Mouse (Mus musculus) heart, adult 2 months (tissue): Measurements from ENCODE around the gene Olfr10. TPM values are rescaled to one million over a fixed set of nuclear protein-coding genes. Genes with fewer than 3 reads are reported as not detected.

Experiments
- DNase-seq, 2 experiments: peaks; one replicate each; pipeline ENCODE4 v3.0.0; 2021
- H3K27ac ChIP-seq: fragments of 200-600 bp; 2 replicates; pipeline ENCODE4 v1.8.1; 2022
- H3K27me3 ChIP-seq: fragments of 200-500 bp; 2 replicates; pipeline ENCODE4 v1.6.1; 2012; ENCODE audit warnings: mild to moderate bottlenecking, low read length, inconsistent platforms, mixed read lengths; ENCODE audit not compliant: control insufficient read depth, insufficient read depth
- H3K36me3 ChIP-seq: fragments of 200-500 bp; 2 replicates; pipeline ENCODE4 v1.6.1; 2012; ENCODE audit warnings: low read length, inconsistent platforms; ENCODE audit not compliant: control insufficient read depth, insufficient read depth
- H3K4me1 ChIP-seq: fragments of 200-500 bp; 2 replicates; pipeline ENCODE4 v1.6.1; 2011; ENCODE audit warnings: low read length; ENCODE audit not compliant: control insufficient read depth, insufficient read depth
- H3K4me3 ChIP-seq: fragments of 200-600 bp; 2 replicates; pipeline ENCODE4 v1.8.1; 2022
- H3K79me2 ChIP-seq: fragments of 200-500 bp; replicated peaks from 2 replicates; pipeline ENCODE4 v1.6.1; 2012; ENCODE audit warnings: mild to moderate bottlenecking, inconsistent platforms, low read length, moderate library complexity, mixed read lengths; ENCODE audit not compliant: control insufficient read depth, insufficient read depth
- H3K9ac ChIP-seq: fragments of 200-500 bp; 2 replicates; pipeline ENCODE4 v1.6.1; 2012; ENCODE audit warnings: low read depth, mild to moderate bottlenecking, control low read depth, inconsistent platforms, low read length, mixed read lengths
- CTCF ChIP-seq: fragments of 200-600 bp; IDR thresholded peaks from 2 replicates; pipeline ENCODE4 v1.8.1; 2022; ENCODE audit warnings: antibody characterized with exemption, mild to moderate bottlenecking, moderate library complexity
- EP300 ChIP-seq: fragments of 200-500 bp; IDR thresholded peaks from 2 replicates; pipeline ENCODE4 v1.6.1; 2011; ENCODE audit warnings: low read depth, low read length, control low read depth; ENCODE audit not compliant: insufficient read depth
- POLR2A ChIP-seq: fragments of 200-500 bp; IDR thresholded peaks from 2 replicates; pipeline ENCODE4 v1.6.1; 2011; ENCODE audit warnings: mild to moderate bottlenecking, low read depth, low read length, control low read depth; ENCODE audit not compliant: insufficient read depth
- WGBS: fragments of 180-500 bp; shearing (Covaris S2); methylation state at CpG from one replicate; pipeline ENCODE4 v1.1.7; 2018; 5-methylcytosine and 5-hydroxymethylcytosine counted together
- intact Hi-C: fragments of 180-260 bp; cut with DNase I; formaldehyde crosslinking; loops from one replicate; pipeline ENCODE4 v1.15.1; 2025
- long read RNA-seq: library from polyadenylated mRNA; stranded (forward); transcript quantifications from one replicate; pipeline ENCODE4 v2.0.0, GENCODE M21; 2021
- polyA plus RNA-seq: library from polyadenylated mRNA; depleted of rRNA; stranded (reverse); fragments of >200 nt; gene quantifications from 2 replicates; pipeline ENCODE4 v1.2.3, GENCODE M21; 2012; rRNA removed
- total RNA-seq, 2 experiments: library from RNA; stranded (reverse); gene quantifications; 2 replicates each; pipeline ENCODE4 v1.2.3; 2021

The Olfr10 gene
- total RNA-seq (not detected), polyA plus RNA-seq (not detected in 2 replicates)
- long read RNA-seq = 0 reads

GRCm38 (mm10) chr11:49304441-49304840 is at the start of gene Olfr10:
Gene Olfr10, plus strand, starts transcription at chr11:49304741.
- Histone ChIP-seq H3K4me3 (no peak within 1 kb of the TSS), H3K79me2 (no peaks in the 10 kb centered on the region), H3K27ac (no peak within 1 kb of the TSS), H3K9ac (no peak within 1 kb of the TSS), H3K4me1 (no peaks in the 10 kb centered on the region), H3K27me3 (no peaks in the 10 kb centered on the region), H3K36me3 (no peaks in the 10 kb centered on the region)
- intact Hi-C loops = no loop called here
- TF ChIP-seq CTCF (no peak), EP300 (no peak), POLR2A (no peak)
- DNase-seq = no peak

GRCm38 (mm10) chr11:49259296-49259695 is 45.2 kb upstream of the Olfr10 start:
- peaks cover 13% of the 10 kb centered on the region for H3K4me1 ChIP-seq
- H3K4me3 ChIP-seq = no peak overlapping the region
- intact Hi-C loops = no loop called here
- no peak for DNase-seq
- 95% methylated on average over 2 of the region's 2 CpGs for WGBS
- TF ChIP-seq EP300 = no peak
- no peak for TF ChIP-seq CTCF
- no peak for TF ChIP-seq POLR2A
- H3K27me3 ChIP-seq = no peaks in the 10 kb centered on the region
- H3K79me2 ChIP-seq = peaks cover 7% of the 10 kb centered on the region
- peaks cover 29% of the 10 kb centered on the region for H3K36me3 ChIP-seq
- H3K27ac ChIP-seq = no peak overlapping the region
- H3K9ac ChIP-seq = no peak overlapping the region

DNA sequence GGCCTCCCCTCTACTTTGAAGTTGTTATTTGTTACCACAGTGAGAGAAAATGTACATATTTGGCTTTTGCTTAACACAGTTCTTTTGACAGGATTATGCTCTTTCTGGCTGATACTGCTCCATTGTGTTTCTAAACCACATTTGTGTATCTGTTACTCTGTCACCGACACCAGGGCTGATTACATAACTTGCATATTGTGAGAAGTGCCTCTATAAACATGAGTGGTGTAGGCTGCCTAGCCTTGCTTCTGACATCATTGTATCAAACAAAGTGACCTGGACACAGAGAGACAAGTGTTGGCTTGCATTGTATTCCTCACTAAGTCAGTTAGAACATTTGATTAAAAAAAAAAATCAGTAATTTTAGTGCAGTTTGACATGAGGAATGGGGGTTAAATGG is 44.7 kb upstream of the Olfr10 start:
- H3K79me2 ChIP-seq = peaks cover 4% of the 10 kb centered on the region
- no peak for TF ChIP-seq EP300
- TF ChIP-seq POLR2A = no peak
- no peak for TF ChIP-seq CTCF
- intact Hi-C loops = no loop called here

DNA sequence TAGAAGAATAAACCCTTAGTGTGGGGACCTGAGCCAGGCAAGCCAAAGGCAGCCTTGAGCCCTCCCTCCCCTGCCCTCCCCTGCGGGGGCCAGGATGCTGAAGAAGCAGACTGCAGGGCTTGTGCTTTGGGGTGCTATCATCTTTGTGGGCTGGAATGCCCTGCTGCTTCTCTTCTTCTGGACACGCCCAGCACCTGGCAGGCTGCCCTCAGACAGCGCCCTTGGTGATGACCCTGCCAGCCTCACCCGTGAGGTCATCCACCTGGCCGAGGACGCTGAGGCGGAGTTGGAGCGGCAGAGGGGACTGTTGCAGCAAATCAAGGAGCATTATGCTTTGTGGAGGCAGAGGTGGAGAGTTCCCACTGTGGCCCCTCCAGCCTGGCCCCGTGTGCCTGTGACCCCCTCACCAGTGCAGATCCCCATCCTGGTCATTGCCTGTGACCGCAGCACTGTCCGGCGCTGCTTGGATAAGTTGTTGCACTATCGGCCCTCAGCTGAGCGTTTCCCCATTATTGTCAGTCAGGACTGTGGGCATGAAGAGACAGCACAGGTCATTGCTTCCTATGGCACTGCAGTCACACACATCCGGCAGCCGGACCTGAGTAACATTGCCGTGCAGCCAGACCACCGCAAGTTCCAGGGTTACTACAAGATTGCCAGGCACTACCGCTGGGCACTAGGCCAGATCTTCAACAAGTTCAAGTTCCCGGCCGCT is 43.8 kb upstream of the Olfr10 start:
- Histone ChIP-seq H3K9ac (0 out of 2 replicates have a peak overlapping the region, but pooled peaks have one; percentile 19), H3K4me3 (no peak overlapping the region), H3K4me1 (peaks cover 13% of the 10 kb centered on the region), H3K36me3 (peaks cover 25% of the 10 kb centered on the region), H3K27me3 (no peaks in the 10 kb centered on the region), H3K79me2 (peaks cover 4% of the 10 kb centered on the region), H3K27ac (peak overlapping the region; percentile 42)
- 57% methylated on average over 21 of the region's 21 CpGs for WGBS
- TF ChIP-seq EP300 (0 out of 2 replicates have a peak, but pooled peaks have one; percentile 26), CTCF (no peak)
- peak; percentile 73 to 81 for DNase-seq
- intact Hi-C loops = no loop called here

More for the DNA sequence above, 44.7 kb upstream of the Olfr10 start:
- H3K27ac ChIP-seq = no peak overlapping the region
- 8% methylated on average over 1 of the region's 1 CpGs for whole genome bisulfite sequencing
- H3K27me3 ChIP-seq = no peaks in the 10 kb centered on the region
- peaks cover 25% of the 10 kb centered on the region for H3K36me3 ChIP-seq
- DNase-seq = no peak
- H3K4me1 ChIP-seq = peaks cover 13% of the 10 kb centered on the region
- no peak overlapping the region for H3K9ac ChIP-seq
- no peak overlapping the region for H3K4me3 ChIP-seq

DNA sequence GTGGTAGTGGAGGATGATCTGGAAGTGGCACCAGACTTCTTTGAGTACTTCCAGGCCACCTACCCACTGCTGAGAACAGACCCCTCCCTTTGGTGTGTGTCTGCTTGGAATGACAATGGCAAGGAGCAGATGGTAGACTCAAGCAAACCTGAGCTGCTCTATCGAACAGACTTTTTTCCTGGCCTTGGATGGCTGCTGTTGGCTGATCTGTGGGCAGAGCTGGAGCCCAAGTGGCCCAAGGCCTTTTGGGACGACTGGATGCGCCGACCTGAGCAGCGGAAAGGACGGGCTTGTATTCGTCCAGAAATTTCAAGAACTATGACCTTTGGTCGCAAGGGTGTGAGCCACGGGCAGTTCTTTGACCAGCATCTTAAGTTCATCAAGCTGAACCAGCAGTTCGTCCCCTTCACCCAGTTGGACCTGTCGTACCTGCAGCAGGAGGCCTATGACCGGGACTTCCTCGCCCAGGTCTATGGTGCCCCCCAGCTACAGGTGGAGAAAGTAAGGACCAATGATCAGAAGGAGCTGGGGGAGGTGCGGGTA is 43.2 kb upstream of the Olfr10 start:
- TF ChIP-seq EP300 (no peak), CTCF (no peak), POLR2A (no peak)
- 92% methylated on average over 14 of the region's 14 CpGs for WGBS
- no peak overlapping the region for H3K9ac ChIP-seq
- peaks cover 24% of the 10 kb centered on the region for H3K36me3 ChIP-seq
- intact Hi-C loops = no loop called here
- no peak overlapping the region for H3K4me3 ChIP-seq
- H3K79me2 ChIP-seq = peaks cover 4% of the 10 kb centered on the region
- H3K27me3 ChIP-seq = no peaks in the 10 kb centered on the region
- no peak for DNase-seq
- peak overlapping the region; percentile 42 for H3K27ac ChIP-seq
- peaks cover 11% of the 10 kb centered on the region for H3K4me1 ChIP-seq

DNA sequence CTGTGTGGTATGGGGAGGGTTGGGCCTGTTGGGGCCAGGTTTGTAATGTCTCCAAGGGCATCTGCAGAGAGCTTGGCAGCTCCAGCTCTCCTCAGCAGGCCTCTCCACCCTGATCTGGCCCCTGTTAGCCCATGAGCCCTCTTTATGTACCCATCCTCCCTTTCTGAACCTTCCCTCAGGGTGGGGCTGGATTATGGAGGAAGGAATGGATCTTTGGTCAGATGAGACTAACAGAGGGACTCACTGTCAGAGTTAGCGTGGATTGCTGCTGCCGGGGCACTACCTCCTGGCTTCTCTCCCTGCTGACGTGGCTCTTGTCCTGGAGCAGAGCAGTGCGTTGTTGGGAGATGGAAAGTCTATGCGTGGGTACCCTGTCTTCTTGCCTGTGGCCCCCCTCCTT is 42.3 kb upstream of the Olfr10 start:
- Histone ChIP-seq H3K79me2 (peaks cover 4% of the 10 kb centered on the region), H3K36me3 (peaks cover 18% of the 10 kb centered on the region), H3K4me1 (peaks cover 13% of the 10 kb centered on the region), H3K27me3 (no peaks in the 10 kb centered on the region), H3K9ac (0 out of 2 replicates have a peak overlapping the region, but pooled peaks have one; percentile 14), H3K4me3 (no peak overlapping the region), H3K27ac (peak overlapping the region; percentile 15)
- DNase-seq = no peak
- TF ChIP-seq POLR2A (no peak), CTCF (no peak), EP300 (no peak)
- intact Hi-C loops = no loop called here
- WGBS = 69% methylated on average over 5 of the region's 5 CpGs
